Mouse (Mus musculus): ENCODE measurements around the gene Nrxn1.

DNA sequence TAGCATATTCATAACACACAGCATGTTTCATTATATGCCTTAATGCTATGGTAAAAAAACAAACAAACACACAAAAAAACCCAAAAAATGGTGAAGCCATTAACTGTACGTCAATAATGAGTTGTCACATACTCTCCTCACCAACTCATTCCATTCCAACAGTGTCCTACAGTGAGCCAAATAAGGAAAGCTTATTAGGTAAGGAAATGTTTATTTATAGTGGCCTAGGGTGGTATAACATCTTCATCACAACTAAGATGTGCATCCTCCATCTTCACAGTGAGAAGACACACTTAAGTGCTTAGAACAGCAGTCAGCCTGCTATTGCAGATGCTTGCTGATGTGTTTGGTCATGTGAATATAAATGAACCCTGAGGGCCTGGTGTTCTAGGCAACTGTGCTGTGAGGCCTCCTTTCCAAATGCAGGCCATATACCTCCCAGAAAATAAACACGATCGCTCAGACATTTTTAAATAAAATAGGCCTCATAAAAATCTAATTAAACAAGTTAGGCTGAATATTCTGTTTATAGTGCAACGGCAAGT, 454.6 kb downstream of the Nrxn1 start:
- TF ChIP-seq ZNF384 (IDR thresholded peaks at IDR 0.05; ENCODE audit: low read depth, low read length) (no peak), ZC3H11A (IDR thresholded peaks at IDR 0.05; ENCODE audit: borderline replicate concordance, low read depth, low read length) (no peak), MAFK (IDR thresholded peaks at IDR 0.05; ENCODE audit: insufficient read depth, low read depth, low read length) (no peak)

Data from ES-E14 (cell line).